Mouse (Mus musculus): ENCODE data around the gene Gm29735. TPM values are rescaled to one million over a fixed set of nuclear protein-coding genes. Genes with fewer than 3 reads are reported as not detected.
"Not testable (repeated sequence)": the region's sequence is repeated elsewhere in the genome, so short reads cannot be mapped to it uniquely, and the experiment has no call there.

Gene Gm29735
- polyA plus RNA-seq, 1 experiment, result not detected

- TF ChIP-seq POLR2A (IDR thresholded peaks at IDR 0.05; ENCODE audit: borderline replicate concordance, low read depth, low read length) (no peak), CTCF (IDR thresholded peaks at IDR 0.05; ENCODE audit: low read depth, low read length) (no peak)
- Histone ChIP-seq H3K27ac (ENCODE audit: insufficient read depth, low read depth, low read length) (no peak overlapping the region), H3K4me1 (ENCODE audit: control insufficient read depth, insufficient read depth, low read length) (no peaks in the 10 kb centered on the region), H3K4me3 (ENCODE audit: insufficient read depth, low read length) (no peak overlapping the region)
These were observed 22.5 kb downstream of the Gm29735 start for GRCm38 (mm10) chr7:142134206-142134995.

- Histone ChIP-seq H3K27ac (ENCODE audit: insufficient read depth, low read depth, low read length) (no peak overlapping the region), H3K4me3 (ENCODE audit: insufficient read depth, low read length) (no peak overlapping the region), H3K4me1 (ENCODE audit: control insufficient read depth, insufficient read depth, low read length) (no peaks in the 10 kb centered on the region)
- TF ChIP-seq POLR2A (IDR thresholded peaks at IDR 0.05; ENCODE audit: borderline replicate concordance, low read depth, low read length) (no peak), CTCF (IDR thresholded peaks at IDR 0.05; ENCODE audit: low read depth, low read length) (no peak)
These were observed 28.1 kb downstream of the Gm29735 start for GRCm38 (mm10) chr7:142128843-142129242.

- H3K4me1 ChIP-seq (ENCODE audit: control insufficient read depth, insufficient read depth, low read length); H3K4me3 ChIP-seq (ENCODE audit: insufficient read depth, low read length); H3K27ac ChIP-seq (ENCODE audit: insufficient read depth, low read depth, low read length): not testable (repeated sequence)
These were observed 36.3 kb downstream of the Gm29735 start, which contains the start of gene Gm45618 for GRCm38 (mm10) chr7:142120629-142121028. TSS of gene Gm45618 (minus strand) at chr7:142120729.

- no peak overlapping the region for H3K4me3 ChIP-seq (ENCODE audit: insufficient read depth, low read length)
- no peak overlapping the region for H3K27ac ChIP-seq (ENCODE audit: insufficient read depth, low read depth, low read length)
- H3K4me1 ChIP-seq (ENCODE audit: control insufficient read depth, insufficient read depth, low read length), result no peaks in the 10 kb centered on the region
- TF ChIP-seq CTCF (IDR thresholded peaks at IDR 0.05; ENCODE audit: low read depth, low read length) (peak; percentile 43), POLR2A (IDR thresholded peaks at IDR 0.05; ENCODE audit: borderline replicate concordance, low read depth, low read length) (no peak)
These were observed 37.3 kb downstream of the Gm29735 start for GRCm38 (mm10) chr7:142119632-142120031.

Other genes starting within 250 kb of the Gm29735 start
- 37.2 and 39.1 TPM in 2 replicates for gene Tollip, start 238.6 kb downstream of the Gm29735 start, polyA plus RNA-seq (2012; ENCODE audit: insufficient read depth, insufficient read length, missing spikeins)
- gene Brsk2, start 207.4 kb downstream of the Gm29735 start, polyA plus RNA-seq (2012; ENCODE audit: insufficient read depth, insufficient read length, missing spikeins), result not detected in 2 replicates
- 29.5 and 37.0 TPM in 2 replicates for gene Mob2, start 96.0 kb downstream of the Gm29735 start, polyA plus RNA-seq (2012; ENCODE audit: insufficient read depth, insufficient read length, missing spikeins)
- gene Dusp8, start 61.3 kb downstream of the Gm29735 start, polyA plus RNA-seq (2012; ENCODE audit: insufficient read depth, insufficient read length, missing spikeins), result 0.27 and 0.46 TPM in 2 replicates
- not detected in 2 replicates for gene Gm45618, start 36.4 kb downstream of the Gm29735 start, polyA plus RNA-seq (2012; ENCODE audit: insufficient read depth, insufficient read length, missing spikeins)
- gene Gm39115, start 21.1 kb downstream of the Gm29735 start, polyA plus RNA-seq (2012; ENCODE audit: insufficient read depth, insufficient read length, missing spikeins), result not detected in 2 replicates
- gene Gm45337, start 12.5 kb downstream of the Gm29735 start, polyA plus RNA-seq (2012; ENCODE audit: insufficient read depth, insufficient read length, missing spikeins), result not detected in 2 replicates
- not detected in 2 replicates for gene Gm4553, start 8.6 kb upstream of the Gm29735 start, polyA plus RNA-seq (2012; ENCODE audit: insufficient read depth, insufficient read length, missing spikeins)
- not detected in 2 replicates for gene Krtap5-2, start 18.9 kb upstream of the Gm29735 start, polyA plus RNA-seq (2012; ENCODE audit: insufficient read depth, insufficient read length, missing spikeins)
- not detected in 2 replicates for gene Gm10153, start 33.3 kb upstream of the Gm29735 start, polyA plus RNA-seq (2012; ENCODE audit: insufficient read depth, insufficient read length, missing spikeins)
- not detected in 2 replicates for gene Krtap5-3, start 44.3 kb upstream of the Gm29735 start, polyA plus RNA-seq (2012; ENCODE audit: insufficient read depth, insufficient read length, missing spikeins)
- gene Gm7579, start 54.7 kb upstream of the Gm29735 start, polyA plus RNA-seq (2012; ENCODE audit: insufficient read depth, insufficient read length, missing spikeins), result not detected in 2 replicates
- not detected in 2 replicates for gene Krtap5-5, start 72.9 kb upstream of the Gm29735 start, polyA plus RNA-seq (2012; ENCODE audit: insufficient read depth, insufficient read length, missing spikeins)
- gene Gm40460, start 84.0 kb upstream of the Gm29735 start, polyA plus RNA-seq (2012; ENCODE audit: insufficient read depth, insufficient read length, missing spikeins), result not detected in 2 replicates
- gene Gm2431, start 101.2 kb upstream of the Gm29735 start, polyA plus RNA-seq (2012; ENCODE audit: insufficient read depth, insufficient read length, missing spikeins), result not detected in 2 replicates
- not detected in 2 replicates for gene Gm4559, start 117.2 kb upstream of the Gm29735 start, polyA plus RNA-seq (2012; ENCODE audit: insufficient read depth, insufficient read length, missing spikeins)
- not detected in 2 replicates for gene Krtap5-1, start 140.0 kb upstream of the Gm29735 start, polyA plus RNA-seq (2012; ENCODE audit: insufficient read depth, insufficient read length, missing spikeins)
- gene Krtap5-4, start 146.4 kb upstream of the Gm29735 start, polyA plus RNA-seq (2012; ENCODE audit: insufficient read depth, insufficient read length, missing spikeins), result not detected in 2 replicates
- gene Ifitm10, start 216.6 kb upstream of the Gm29735 start, polyA plus RNA-seq (2012; ENCODE audit: insufficient read depth, insufficient read length, missing spikeins), result 0.59 TPM in 1 of 2 replicates, not detected in the other
- gene Gm49369, start 225.6 kb upstream of the Gm29735 start, polyA plus RNA-seq (2012; ENCODE audit: insufficient read depth, insufficient read length, missing spikeins), result 1.1 TPM in 1 of 2 replicates, not detected in the other
- 2,800 and 3,060 TPM in 2 replicates for gene Ctsd, start 230.9 kb upstream of the Gm29735 start, polyA plus RNA-seq (2012; ENCODE audit: insufficient read depth, insufficient read length, missing spikeins)

All from bone marrow macrophage, adult 2 months (primary cell).